Mouse (Mus musculus): ENCODE results near the gene Mtus2. TPM values are rescaled to one million over a fixed set of nuclear protein-coding genes. Genes with fewer than 3 reads are reported as not detected.
"Not testable (repeated sequence)": the region's sequence is repeated elsewhere in the genome, so short reads cannot be mapped to it uniquely, and the experiment has no call there.

Gene Mtus2
- total RNA-seq, 1 experiment from 2014 or later, result 3.0 TPM

- ATAC-seq (ENCODE audit: extremely low read depth, insufficient number of reproducible peaks, low FRiP score, poor library complexity, severe bottlenecking), result no peak
These were observed 335.7 kb downstream of the Mtus2 start for GRCm38 (mm10) chr5:148292862-148293261.

DNA sequence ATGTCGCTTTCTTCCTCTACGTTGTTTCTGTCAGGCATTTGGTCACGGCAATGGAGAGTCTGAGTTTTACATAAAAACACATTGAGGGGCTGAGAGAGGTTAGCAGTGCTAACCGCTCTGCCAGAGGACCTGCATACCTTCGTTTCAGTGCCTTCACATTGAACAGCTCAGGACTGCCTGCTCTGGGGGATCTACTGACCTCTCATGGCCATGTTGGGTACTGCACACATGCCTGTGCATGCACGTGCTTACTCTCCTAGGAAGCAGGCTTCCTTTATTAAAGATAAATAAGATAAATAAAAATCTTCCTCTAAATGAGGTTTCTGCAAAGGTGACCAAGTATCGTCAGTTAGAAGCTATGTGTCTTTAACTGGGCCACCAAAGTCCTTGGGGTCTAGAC, 336.2 kb downstream of the Mtus2 start:
- no peak for ATAC-seq (ENCODE audit: extremely low read depth, insufficient number of reproducible peaks, low FRiP score, poor library complexity, severe bottlenecking)

- no peak for ATAC-seq (ENCODE audit: extremely low read depth, insufficient number of reproducible peaks, low FRiP score, poor library complexity, severe bottlenecking)
These were observed 345.8 kb downstream of the Mtus2 start for GRCm38 (mm10) chr5:148302968-148303367.

DNA sequence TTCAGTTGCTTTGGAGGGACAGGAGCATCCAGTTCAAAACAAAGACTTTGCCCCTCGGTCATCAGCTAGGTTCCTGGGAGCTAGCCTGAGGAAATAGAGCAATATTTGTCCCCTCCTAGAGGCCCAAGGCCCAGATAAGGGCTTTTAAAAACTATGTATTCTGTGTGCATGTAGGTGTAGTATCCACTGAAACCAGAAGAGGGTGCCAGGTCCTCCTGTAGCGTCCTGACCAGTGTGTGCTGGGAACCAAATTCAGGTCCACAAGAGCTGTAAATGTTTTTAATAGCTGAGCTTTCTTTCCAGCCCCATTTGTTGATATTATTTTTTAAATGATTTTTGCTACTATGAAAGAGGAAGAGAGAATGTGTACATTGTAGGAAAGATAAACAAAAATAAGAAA, 347.0 kb downstream of the Mtus2 start:
- ATAC-seq (ENCODE audit: extremely low read depth, insufficient number of reproducible peaks, low FRiP score, poor library complexity, severe bottlenecking), result no peak

DNA sequence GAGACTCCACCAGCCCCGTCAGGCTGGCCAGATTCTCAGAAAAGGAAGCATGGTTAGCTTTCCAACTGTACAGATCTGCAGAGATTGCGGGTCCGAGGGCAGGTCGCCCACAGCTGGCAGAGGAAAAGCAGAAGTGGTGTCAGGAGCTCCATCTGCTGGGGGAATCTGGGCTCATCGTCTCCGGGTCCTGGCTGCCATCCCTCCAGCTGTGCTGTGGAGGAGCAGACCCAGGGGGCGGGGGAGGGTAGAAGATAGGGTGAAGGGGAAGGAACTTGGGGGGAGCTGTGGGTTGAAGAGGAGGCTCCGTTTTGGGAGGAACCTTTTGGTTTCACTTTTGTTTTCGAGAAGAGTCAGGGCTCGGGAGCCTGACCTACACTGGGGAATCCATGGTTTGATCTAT, 353.7 kb downstream of the Mtus2 start:
- ATAC-seq (ENCODE audit: extremely low read depth, insufficient number of reproducible peaks, low FRiP score, poor library complexity, severe bottlenecking), result peak; percentile 85

GRCm38 (mm10) chr5:148312443-148312842, 355.3 kb downstream of the Mtus2 start:
- ATAC-seq (ENCODE audit: extremely low read depth, insufficient number of reproducible peaks, low FRiP score, poor library complexity, severe bottlenecking), result no peak

- ATAC-seq (ENCODE audit: extremely low read depth, insufficient number of reproducible peaks, low FRiP score, poor library complexity, severe bottlenecking), result no peak
These were observed 357.8 kb downstream of the Mtus2 start for GRCm38 (mm10) chr5:148314931-148315330.

GRCm38 (mm10) chr5:148325317-148325885, 368.3 kb downstream of the Mtus2 start:
- ATAC-seq (ENCODE audit: extremely low read depth, insufficient number of reproducible peaks, low FRiP score, poor library complexity, severe bottlenecking), result peak; percentile 90

- ATAC-seq (ENCODE audit: extremely low read depth, insufficient number of reproducible peaks, low FRiP score, poor library complexity, severe bottlenecking), result not testable (repeated sequence)
These were observed 369.2 kb downstream of the Mtus2 start for GRCm38 (mm10) chr5:148326295-148326694.

DNA sequence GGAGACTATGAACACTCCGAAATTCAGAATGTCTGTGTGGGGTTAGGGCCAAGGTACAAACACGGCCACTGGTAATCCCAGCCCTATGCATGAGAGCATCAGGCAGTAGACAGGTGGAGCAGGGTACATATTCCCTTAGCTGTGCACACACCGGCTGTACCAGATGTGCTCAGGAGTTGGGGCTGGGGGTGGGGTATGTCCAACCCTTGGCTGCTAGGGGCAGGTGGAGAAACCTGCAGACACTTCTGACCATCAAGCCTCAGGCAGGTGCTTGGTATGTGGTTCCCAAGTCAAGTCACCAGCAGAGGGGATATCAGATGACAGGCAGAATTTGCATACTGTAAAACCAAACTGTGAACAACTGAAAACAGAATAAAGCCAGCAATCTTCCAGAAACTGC, 371.9 kb downstream of the Mtus2 start:
- ATAC-seq (ENCODE audit: extremely low read depth, insufficient number of reproducible peaks, low FRiP score, poor library complexity, severe bottlenecking), result no peak

DNA sequence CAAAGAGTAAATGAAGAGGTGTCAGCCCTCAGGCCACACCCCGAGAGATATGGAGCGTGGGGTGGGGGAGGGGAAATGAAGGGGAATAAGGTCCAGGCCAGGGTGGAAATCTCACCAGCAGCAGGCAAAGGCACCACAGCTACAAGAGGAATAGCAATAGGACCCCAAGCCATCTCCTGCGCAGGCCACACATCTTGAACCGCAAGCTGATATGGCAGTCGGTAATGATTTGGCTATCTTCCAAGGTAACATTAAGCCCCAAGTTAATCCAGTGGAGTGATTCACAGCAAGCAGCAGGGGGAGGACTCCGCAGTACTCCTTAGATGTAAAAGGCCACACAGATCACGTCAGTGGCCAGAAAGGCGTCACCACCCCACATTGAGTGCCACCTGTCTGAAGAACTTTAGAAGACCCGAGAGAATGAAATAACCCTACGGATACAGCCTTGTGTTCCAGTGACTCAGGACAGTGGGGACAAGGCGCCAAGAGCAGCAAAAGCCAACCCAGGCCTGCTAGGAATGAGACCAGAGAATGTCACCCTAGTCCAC, 374.2 kb downstream of the Mtus2 start:
- ATAC-seq (ENCODE audit: extremely low read depth, insufficient number of reproducible peaks, low FRiP score, poor library complexity, severe bottlenecking), result no peak

GRCm38 (mm10) chr5:148331926-148332621, 375.0 kb downstream of the Mtus2 start:
- ATAC-seq (ENCODE audit: extremely low read depth, insufficient number of reproducible peaks, low FRiP score, poor library complexity, severe bottlenecking), result no peak

- peak; percentile 54 for ATAC-seq (ENCODE audit: extremely low read depth, insufficient number of reproducible peaks, low FRiP score, poor library complexity, severe bottlenecking)
These were observed 375.5 kb downstream of the Mtus2 start for GRCm38 (mm10) chr5:148332622-148332974.

DNA sequence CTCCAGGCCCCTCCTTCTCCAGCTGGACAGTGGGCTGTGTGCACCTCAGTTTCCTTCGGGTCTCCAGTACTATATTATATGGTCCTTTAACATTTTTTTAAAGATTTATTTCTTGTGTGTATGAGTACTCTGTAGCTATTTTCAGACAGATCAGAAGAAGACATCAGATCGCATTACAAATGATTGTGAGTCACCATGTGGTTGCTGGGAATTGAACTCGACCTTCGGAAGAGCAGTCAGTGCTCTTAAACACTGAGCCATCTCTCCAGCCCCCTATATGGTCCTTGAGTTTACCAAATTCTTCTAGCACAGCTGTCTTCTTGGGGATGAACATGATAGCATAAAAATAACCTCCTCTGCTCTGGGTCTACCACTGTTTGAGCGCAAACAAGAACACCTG, 382.0 kb downstream of the Mtus2 start:
- no peak for ATAC-seq (ENCODE audit: extremely low read depth, insufficient number of reproducible peaks, low FRiP score, poor library complexity, severe bottlenecking)

DNA sequence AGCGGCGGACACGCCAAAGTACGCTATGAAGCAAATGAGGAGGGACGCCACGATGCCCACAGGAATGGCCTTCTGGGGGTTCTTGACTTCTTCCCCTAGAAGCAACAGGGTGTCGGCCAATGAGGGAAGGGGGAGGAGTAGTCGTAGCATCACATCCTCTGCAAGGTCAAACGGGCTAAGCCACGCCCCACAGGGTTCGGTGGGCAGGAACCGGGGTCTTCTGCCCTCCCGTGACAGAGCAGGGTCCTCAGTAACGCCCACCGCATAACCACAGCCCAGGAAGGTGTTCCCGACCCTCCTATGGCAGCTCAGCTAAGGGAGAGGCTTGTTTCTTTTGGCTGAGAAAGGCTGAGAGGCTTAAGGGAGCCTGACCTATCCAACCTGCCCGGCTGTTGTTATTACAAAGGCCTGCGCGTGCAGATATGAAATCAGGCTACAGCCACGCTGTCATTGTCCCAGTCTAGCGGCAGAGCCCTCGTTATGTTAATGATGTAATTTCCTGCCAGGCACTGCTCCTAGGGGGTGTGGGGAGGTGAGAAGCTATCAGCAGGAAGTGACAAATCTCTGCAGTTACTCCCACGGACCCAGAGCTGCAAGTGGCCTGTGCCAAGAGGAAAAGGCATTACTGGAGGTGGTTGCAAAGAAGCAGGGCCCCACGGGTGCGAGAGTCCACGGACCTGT, 385.1 kb downstream of the Mtus2 start:
- ATAC-seq (ENCODE audit: extremely low read depth, insufficient number of reproducible peaks, low FRiP score, poor library complexity, severe bottlenecking), result peak; percentile 40; the same call in 1 of the 2 replicates

- no peak for ATAC-seq (ENCODE audit: extremely low read depth, insufficient number of reproducible peaks, low FRiP score, poor library complexity, severe bottlenecking)
These were observed 387.3 kb downstream of the Mtus2 start for GRCm38 (mm10) chr5:148344374-148344773.

GRCm38 (mm10) chr5:148346543-148346942, 389.4 kb downstream of the Mtus2 start:
- no peak; the same call in 1 of the 2 replicates for ATAC-seq (ENCODE audit: extremely low read depth, insufficient number of reproducible peaks, low FRiP score, poor library complexity, severe bottlenecking)

DNA sequence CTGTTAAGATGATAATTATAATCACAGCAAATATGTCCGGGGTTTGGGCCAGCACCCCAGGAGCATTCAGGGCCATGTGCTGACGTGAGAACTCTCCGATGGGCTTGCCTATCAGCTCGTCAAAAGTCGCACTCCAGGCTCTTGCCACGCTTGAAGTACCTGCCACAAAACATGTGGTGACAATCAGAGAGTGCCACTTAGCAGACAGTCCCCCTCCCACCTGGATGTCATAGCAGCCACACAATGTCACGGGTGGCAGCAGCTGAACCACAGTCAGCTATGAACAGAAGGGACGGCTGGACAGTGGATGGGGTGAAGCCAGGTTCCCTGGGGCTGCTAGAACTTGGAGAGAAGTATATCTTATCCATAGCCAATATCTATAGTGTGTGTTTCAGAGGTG, 391.0 kb downstream of the Mtus2 start:
- ATAC-seq (ENCODE audit: extremely low read depth, insufficient number of reproducible peaks, low FRiP score, poor library complexity, severe bottlenecking), result no peak

DNA sequence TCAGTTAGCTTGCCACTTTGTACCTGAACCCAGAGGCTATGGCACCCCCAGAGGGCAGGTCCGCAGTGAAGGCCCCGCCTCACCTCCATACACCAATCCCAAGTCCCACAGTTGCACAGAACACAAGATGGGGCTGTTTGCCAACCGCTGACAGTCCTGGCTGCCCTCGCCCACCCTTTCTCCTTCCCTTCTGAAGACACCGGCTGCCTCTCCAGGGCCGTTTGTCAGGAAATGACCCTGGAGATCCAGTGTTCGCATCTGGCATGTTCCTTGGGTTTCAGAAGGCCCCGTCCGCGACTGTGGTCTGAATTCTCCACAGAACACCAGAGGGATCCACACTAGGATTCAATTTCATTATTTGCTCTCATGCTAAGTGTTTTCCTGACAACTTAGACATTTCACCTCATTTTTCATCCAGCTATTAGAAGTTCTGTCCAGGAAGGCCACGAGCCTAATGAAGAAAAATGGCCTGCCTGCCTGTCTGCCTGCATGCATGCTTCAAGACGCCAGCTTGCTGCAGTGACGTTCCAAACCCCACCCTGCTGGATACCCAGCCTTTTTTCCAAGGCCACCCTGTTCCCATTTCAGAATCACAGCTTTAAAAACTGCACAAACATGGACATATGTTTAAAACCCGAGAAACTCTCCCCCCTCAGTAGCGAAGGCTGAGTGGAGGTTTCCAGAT, 392.3 kb downstream of the Mtus2 start:
- no peak for ATAC-seq (ENCODE audit: extremely low read depth, insufficient number of reproducible peaks, low FRiP score, poor library complexity, severe bottlenecking)

Measured in neutrophil, adult 5-6 weeks (primary cell).